Mouse (Mus musculus) embryo, embryonic 11.5 days (tissue): ENCODE results near the gene Gm20379.

Experiments used
- DNase-seq: peaks from one replicate; pipeline ENCODE4 v3.0.0-alpha.2; 2012; ENCODE audit warnings: low read depth, low spot score

Gene Gm20379

DNA sequence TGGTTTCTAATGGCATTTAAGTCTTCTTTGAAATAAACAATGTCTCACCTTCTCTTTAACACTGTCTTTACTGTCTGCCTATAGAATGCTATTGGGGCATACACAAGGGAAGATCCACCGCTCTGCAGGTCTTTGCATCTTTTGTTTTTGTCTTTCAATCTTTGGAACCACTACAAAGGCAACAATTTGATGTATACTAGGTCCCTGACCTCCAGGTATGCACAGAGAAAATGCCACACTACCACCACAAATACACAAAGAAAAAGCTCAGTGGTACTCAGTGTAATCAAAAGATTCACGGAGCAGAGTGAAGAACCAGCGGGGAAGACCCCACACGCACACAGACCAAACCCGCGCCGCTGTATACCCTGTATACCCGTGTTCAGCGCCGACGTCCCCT lies at the start of gene Gm20379:
Gm20379 (plus strand) TSS at position 301 of the 400 bp plus-strand sequence.
- DNase-seq: no peak

GRCm38 (mm10) chr13:92261329-92261728 lies 44.5 kb upstream of the Gm20379 start:
- no peak for DNase-seq

DNA sequence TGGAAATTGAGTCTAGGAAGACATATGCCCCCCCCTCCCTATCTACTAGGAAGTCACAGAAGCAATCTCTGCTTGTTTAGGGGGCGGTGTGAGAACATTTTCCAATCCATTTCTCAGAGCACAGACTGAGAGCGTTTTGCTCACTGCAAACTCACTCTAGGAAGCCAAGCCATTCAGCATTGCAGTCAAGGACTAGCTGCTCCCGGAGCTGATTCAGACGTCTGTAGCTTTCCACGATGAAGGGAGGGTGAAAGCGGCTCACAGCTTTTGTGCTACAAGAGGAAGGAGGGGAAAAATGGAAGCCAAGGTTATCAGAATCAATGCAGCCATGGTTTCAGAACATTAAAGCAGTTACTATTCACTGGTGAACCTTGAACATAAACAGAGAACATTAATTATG lies 42.2 kb upstream of the Gm20379 start:
- no peak for DNase-seq

DNA sequence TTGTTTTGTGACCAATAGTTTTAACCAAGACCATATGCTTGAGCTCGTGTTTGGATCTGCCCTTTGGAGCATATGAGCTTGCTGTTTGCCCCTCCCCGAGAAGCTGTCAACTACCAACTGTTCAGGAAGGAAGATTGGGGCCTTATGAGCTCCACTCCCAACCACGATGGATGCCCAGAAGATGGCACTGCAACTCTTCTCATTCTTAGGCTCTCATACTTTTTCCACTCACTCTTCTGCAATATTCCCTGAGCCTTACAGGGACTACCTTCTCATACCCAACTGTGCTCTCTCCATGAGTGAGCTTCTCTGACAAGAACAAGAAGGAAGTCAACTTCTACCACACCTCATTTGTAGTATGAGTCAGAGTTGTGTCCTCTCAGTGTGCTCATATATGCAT lies 38.7 kb upstream of the Gm20379 start:
- no peak for DNase-seq

DNA sequence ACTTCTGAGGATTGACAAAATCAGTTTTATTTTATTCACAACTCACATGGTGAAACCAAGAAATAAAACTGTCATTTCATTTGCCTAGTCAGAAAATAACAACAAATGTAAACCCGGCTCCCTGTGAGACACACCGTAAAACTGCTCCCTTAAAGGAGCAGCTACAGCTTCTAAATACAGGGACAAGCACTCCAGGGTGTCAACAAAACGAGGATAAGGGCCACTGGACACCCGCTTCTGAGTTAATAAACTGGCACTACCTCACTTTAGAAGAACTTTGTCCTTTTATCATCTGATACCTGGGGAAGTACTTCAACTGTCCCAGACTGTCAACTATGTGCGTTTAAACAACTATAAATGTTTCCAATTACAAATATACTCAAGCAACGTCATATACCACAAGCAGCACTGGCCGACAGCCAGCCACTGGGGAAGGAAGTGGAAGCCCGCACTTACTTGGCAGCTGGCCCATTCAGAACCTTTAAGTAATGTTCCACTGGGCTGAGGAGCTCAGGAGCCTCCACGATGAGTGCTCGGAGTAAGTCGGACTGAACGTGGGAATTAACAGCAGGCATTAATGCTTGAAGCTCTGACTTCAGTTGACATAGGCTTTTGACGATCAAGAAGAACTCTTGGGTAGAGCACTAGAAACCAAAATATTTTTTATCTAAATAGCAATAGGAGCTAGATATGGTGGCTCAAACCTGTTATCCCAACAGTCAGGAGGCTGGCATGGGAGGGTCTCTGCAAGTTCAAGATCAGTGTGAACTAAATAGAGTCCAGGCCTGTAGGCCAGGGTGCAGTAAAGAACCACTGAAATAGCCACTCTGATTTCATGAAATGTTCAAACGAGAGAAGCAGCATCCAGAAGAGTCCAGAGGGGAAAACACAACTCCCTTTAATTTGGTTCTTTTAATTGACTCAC lies 31.2 kb upstream of the Gm20379 start:
- no peak for DNase-seq

DNA sequence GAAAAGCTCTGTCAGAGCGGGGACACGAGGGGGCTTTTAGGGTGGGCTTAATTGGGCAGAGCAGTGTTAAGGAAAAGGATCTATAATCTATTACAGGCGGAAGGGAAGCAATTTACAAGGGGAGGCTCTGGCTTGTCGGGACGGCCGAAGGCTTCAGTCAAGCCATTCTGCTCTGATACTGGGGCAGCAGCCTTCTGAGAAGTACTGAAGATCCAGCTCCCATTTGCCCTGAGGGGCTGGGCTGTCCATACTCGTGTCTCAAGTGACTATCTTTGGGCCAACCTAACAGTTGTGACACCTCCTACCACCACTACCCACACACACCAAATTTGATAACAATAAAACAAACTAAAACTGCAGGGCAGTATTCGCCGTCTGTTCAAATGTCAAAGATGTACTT lies 30.5 kb upstream of the Gm20379 start:
- no peak for DNase-seq

DNA sequence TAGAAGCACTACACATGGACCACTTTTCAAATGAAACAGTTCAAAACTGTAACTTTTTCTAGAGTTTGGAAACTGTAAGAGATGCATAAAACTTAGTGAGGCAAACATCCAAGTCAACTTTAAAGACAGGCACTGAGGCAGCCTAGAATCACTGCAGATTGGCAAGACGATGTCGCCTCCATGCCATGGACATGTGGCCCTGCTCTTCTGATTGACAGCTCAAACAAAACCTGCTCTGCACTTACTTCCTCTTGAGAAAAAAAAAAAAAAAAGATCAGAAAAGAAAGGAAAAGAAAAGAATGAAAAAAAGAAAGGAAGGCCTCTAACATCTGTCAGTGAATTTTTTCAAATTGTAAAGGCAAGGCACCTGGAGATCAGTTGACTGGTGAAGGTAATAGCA lies 28.8 kb upstream of the Gm20379 start:
- no peak for DNase-seq

GRCm38 (mm10) chr13:92291605-92292004 lies 14.2 kb upstream of the Gm20379 start:
- no peak for DNase-seq

DNA sequence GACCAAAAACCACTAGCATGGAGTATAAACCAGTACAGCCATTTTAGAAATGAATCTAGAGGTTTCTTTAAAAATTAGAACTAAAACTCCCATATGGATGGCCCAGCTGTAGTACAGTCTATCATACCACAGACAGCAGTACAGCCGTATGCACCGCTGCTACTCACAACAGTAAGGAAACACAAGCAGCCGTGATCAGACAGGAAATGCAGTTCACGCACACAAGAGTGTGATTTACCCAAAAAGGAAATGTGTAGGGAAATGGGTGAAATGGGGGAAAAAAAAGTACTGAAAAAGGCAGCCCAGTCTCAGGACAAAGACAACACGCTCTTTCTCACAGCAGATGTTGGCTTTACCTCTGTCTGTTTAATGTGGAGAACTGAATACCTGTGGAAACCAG lies 11.9 kb upstream of the Gm20379 start:
- DNase-seq: no peak

- no peak for DNase-seq
Measured at GRCm38 (mm10) chr13:92296490-92296889, 9.3 kb upstream of the Gm20379 start.

- no peak for DNase-seq
Measured at GRCm38 (mm10) chr13:92297021-92297420, 8.8 kb upstream of the Gm20379 start.

- no peak for DNase-seq
Measured at GRCm38 (mm10) chr13:92299522-92299921, 6.3 kb upstream of the Gm20379 start.

DNA sequence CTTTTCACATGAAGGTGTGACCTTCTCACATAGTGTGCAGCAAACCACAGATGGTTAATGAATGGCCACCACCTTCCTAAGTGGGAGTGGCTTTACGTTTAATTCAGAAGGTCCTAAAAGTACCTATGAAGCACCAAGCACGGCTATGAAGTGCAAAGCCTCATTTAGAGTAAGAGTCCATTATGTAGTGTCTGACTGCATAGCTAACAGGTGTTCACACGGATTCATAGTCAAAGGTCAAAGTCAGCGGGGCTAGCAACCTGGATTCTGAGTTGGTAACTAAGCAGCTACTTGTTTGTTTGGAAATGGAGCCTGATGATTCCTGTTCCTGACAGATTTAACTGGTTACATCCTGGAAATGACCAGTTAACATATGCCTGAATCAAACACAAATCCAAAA lies 4.0 kb upstream of the Gm20379 start:
- DNase-seq: no peak

DNA sequence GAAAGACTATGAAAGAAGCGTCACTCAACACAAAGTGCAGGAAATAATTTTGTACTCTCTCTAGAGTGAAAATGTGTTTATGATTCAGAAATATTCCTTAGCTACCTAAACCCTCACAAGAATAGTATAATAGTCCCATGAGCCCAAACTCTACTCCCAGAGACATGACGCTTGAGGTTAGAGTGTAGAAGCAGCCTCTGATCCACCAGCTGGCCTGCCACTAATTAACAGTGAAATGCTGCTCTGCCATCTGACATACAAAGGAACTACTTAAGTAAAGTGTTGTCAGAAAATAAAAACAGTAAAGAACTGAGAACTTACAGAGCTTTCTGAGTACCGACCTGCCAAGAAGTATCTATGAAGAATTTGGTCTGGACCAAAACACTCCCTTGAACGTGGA lies 3.3 kb upstream of the Gm20379 start:
- DNase-seq: no peak

DNA sequence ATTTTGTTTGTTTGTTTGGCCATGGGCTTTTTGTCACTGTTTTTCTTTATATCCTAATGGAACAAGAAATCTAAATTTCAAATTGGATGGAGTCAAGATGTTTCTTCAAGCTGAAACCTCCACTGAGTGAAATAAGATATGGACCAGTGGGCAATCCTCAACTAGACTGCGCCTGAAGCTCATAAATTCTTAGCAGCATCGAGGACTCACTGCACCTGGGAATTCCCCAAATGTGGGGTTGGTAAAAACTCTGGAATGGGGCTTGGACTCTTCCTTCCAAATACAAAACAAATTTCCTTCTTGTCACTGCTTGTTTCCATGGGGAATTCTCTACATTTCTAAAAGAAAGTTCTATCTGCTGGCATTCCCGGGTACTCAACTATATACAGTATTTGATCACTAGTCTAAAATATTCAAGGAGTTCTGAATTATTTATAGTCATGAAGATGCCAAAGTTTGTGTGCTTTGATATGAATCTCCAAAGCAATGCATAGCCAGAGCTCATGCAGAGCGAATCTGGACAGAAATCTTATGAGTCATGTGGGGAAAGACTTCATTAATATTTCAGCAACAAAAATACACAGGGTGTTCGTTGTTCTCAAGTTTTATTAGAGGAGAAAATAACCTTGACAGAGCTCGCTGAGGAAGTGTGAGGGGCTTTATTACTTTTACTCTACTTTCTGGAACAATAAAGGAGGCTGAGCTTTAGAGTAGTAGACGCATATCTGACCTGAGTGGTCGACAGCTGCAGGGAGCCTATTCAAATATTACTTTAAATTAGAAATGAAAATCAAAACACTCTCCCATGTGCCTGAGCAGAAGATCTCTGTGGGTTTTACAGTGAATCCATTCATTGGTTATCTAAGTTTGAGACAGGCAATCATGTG lies 2.5 kb upstream of the Gm20379 start:
- no peak for DNase-seq

- DNase-seq: no peak
Measured at GRCm38 (mm10) chr13:92304291-92304690, 1.5 kb upstream of the Gm20379 start.

DNA sequence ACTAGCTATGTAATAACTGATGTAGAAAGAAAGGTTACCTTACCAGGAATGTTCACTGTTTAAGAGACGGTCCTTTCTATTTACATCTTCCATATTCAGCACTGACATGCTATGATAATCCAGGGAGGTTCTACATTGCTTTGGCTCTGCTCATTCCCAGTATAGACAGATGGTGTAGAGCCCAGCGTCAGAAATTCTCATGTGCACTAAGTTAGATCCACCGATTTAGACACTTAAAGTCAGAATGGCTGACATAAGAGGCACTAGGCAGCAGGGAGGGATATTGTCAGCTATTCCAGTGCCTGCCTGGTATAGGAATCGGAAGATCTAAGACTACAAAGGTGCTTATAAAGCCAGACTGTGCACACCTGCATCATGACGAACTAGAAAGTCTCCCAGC lies 8.8 kb downstream of the Gm20379 start:
- no peak for DNase-seq

DNA sequence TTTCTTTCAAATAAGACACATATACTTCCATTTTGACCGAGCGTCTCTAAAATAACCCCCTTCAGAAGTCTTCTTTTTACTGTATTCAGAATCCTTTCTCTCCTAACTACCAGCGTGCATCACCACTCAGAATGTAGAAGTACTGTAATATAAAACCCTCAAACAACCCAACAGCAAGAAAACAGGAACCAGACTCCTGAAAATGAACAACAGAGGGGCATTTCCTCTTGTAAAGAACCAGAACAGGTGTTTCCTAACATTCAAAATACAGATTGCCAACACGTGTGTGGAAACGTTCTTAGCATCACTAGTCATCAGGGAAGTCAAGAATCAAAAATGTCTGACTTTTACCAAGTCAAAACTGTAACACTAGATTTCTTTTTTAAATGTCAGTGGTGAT lies 15.0 kb downstream of the Gm20379 start:
- DNase-seq: no peak

DNA sequence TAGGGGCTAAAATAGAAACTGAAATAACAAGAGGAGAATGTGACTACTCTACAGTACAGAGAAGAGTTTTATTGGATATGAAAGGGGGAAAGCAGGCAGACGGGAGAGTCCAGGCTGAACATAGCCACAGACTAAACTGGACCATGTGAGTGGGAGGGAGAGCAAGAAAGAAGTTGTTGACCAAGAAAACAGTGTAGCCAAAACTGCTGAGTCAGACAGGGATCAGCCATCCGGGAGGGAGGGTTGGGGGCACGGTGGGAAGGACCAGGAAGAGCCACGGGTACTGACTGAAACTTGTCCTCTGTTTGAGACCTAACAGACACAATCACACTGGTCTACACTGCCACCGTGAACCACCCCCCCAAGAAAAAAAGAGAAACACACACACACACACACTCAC lies 20.2 kb downstream of the Gm20379 start:
- DNase-seq: no peak

DNA sequence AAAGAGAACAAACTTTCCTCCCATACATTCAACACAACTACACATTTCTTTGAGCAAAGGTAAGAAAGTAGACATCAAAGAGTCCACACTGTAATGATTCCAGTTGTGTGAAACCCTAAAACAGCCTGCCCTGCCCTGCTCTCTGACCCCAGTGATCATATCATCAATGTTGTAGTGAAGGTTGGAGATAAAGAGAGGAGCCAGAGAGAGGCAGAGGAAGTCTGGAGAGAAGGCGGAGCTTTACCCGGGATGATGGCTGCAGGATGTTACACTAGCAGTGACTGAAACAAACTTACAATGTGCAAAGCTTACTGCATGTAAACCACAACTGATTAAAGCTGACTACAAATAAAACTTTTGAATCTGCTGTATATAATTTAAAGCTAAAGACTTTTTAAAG lies 22.2 kb downstream of the Gm20379 start:
- no peak for DNase-seq

DNA sequence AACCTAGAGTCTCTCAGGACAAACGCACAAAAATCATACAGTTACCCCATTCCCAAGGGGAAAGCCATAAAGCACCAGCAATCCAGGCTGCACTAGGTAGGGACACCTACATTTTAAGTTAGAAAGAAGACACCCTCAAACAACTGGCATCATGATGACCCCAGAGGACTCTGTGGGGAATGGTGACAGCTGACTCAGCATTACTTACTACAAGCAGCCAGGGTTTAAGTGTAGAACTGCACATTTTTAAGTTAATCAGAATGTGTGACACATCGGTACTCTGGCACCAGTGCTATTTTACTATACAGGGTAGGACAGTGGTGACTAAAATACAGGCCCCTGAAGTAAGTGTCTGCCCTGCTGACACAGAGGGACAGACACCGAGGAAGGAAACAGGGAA lies 24.8 kb downstream of the Gm20379 start:
- DNase-seq: no peak

DNA sequence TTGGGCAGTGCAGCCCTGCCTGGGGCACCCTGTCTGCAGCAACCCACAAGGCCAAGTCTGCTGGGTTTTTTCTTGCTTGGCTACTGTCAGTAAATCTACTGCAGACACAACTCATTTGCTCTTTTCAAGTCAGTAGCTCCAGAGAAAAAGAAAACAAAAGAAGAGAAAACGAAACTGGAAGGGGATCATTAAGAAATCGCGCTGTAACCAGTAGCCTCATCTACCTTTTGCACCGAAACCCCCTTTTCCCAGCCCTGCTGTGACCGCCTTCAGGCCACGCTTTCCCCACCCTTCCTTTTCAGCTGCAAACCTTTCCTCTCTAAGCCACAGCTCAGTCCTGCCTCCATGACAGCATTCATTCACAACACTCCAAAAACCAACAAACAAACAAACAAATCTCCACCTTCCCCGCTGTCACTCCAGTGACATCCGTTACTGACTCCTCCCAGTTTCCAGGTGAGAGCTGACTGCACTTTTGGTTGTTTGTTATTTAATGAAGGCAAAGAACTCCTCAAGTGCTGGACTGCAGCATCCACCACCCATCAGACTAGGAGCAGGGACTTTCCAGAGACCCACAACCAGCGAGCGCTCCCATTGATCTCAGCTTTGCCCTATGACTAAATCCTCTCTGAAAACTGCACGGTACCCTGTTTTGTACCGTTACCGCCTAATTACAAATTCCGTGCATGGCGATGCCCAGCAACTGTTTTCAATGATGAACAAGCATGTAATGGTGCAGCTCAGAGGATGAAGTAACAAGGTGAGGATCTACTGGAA lies 26.5 kb downstream of the Gm20379 start:
- DNase-seq: no peak
